Mouse (Mus musculus) brown adipose tissue, adult 24 weeks (tissue): ENCODE results near the gene Snu13. TPM values are rescaled to one million over a fixed set of nuclear protein-coding genes. Genes with fewer than 3 reads are reported as not detected.

Experiments
- H3K27ac ChIP-seq: fragments of 200-500 bp; replicated peaks from 2 replicates; pipeline ENCODE4 v1.5.1; 2012; ENCODE audit warnings: low read depth, mild to moderate bottlenecking, low read length
- H3K4me1 ChIP-seq: fragments of 200-500 bp; 2 replicates; pipeline ENCODE4 v1.6.1; 2012; ENCODE audit warnings: low read length, mixed read lengths; ENCODE audit not compliant: control insufficient read depth, insufficient read depth, insufficient read length
- H3K4me3 ChIP-seq: fragments of 200-500 bp; 2 replicates; pipeline ENCODE4 v1.5.1; 2012; ENCODE audit warnings: low read depth, mild to moderate bottlenecking, low read length, moderate library complexity; ENCODE audit not compliant: insufficient read depth
- polyA plus RNA-seq: library from polyadenylated mRNA; stranded (reverse); fragments of >200 nt; gene quantifications from 2 replicates; pipeline ENCODE4 v1.2.4, GENCODE M21; 2012; ENCODE audit not compliant: missing spikeins, insufficient read depth, insufficient read length

Snu13 gene
- 88.5 and 124 TPM in 2 replicates for polyA plus RNA-seq

GRCm38 (mm10) chr15:82047080-82047883, at the start of gene Snu13:
Gene Snu13 (minus strand): TSS chr15:82047598.
- Histone ChIP-seq H3K4me1 (0 out of 2 replicates have a peak, but pooled peaks cover 2% of the 10 kb centered on the region), H3K27ac (peak within 1 kb of the TSS; percentile 88), H3K4me3 (peak within 1 kb of the TSS; percentile 96)

GRCm38 (mm10) chr15:82091061-82091460, 43.7 kb upstream of the Snu13 start:
- no peak overlapping the region for H3K4me3 ChIP-seq
- H3K27ac ChIP-seq: no peak overlapping the region
- H3K4me1 ChIP-seq: no peaks in the 10 kb centered on the region

DNA sequence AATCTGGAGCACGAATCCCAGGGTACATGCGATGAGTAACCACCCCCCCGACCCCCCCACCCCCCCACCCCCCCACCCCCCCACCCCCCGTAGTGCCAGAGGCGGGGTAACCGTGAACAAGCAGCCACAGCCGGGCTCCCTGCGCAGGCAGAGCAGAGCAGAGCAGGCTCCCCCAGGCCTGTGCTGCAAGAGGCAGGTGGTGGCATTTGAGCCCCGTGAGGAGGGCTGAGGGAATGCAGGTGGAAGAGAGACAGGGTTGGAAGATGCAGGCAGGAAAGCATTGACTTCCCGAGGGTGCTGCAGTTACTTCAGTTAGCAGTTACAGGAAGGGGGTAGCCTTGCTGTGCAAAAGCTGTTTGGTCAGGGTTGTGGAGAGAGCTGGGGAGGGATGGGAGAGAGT, 39.9 kb upstream of the Snu13 start:
- Histone ChIP-seq H3K4me3 (no peak overlapping the region), H3K27ac (no peak overlapping the region), H3K4me1 (no peaks in the 10 kb centered on the region)

DNA sequence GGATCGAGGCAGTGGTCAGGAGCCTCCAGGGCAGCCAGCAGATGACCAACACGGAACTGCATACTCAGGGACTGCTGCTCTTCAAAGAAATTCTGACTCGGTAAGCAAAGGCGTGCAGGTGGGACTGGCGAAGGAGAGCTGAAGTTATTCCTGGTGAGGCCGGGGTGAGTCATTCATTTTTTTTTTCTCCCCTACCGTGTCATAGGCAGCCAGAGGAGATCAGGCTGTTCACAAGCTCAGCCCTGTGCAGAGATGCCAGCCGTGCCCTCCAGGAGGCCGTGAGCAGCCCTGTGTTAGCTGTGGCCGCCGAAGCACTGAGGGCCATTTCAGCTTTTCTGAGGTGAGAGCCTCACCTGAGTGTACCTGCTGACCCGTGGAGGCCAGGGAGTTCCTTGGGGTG, 38.7 kb upstream of the Snu13 start:
- no peak overlapping the region for H3K4me3 ChIP-seq
- no peaks in the 10 kb centered on the region for H3K4me1 ChIP-seq
- H3K27ac ChIP-seq: no peak overlapping the region

DNA sequence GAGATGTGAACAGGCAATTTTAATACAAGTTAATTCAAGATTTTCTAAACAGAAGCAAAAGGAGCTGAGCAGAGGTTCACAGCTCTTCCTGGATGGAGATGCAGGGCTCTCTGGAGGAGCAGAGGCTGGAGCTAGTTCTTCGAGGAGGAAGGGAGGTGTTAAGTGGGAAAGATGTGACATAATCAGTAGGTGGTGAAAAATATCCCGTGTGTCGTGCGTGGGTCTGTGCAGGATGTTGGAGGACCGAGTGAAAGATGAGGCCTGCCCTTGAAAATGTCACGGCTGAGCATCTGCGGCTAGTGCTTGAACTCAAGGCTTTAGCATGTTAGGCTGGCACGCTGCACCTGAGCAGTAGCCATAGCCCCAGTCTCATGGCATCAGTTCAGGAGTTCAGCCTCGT, 38.2 kb upstream of the Snu13 start:
- H3K4me3 ChIP-seq: no peak overlapping the region
- H3K27ac ChIP-seq: no peak overlapping the region
- no peaks in the 10 kb centered on the region for H3K4me1 ChIP-seq

GRCm38 (mm10) chr15:82081161-82081560, 33.8 kb upstream of the Snu13 start:
- Histone ChIP-seq H3K27ac (no peak overlapping the region), H3K4me1 (no peaks in the 10 kb centered on the region), H3K4me3 (no peak overlapping the region)

DNA sequence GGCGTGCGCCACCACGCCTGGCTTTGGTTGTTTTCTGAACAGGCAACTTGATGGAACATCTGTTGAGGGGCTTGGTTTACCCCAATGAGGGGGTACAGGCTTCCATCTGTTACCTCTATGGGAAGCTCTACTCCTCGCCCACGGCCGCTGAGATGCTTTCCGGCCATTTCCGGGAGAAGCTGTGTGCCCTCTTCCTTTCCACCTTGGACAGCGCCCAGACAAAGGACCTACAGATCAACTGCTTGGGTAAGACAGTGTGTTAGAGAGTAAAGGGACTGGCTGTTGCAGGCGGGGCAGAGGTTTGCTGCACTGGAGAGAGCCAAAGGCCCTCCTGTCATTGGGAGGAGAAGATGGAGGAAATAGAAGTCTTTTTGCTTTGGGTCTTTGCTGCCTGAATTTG, 32.5 kb upstream of the Snu13 start:
- Histone ChIP-seq H3K4me3 (no peak overlapping the region), H3K4me1 (no peaks in the 10 kb centered on the region)

DNA sequence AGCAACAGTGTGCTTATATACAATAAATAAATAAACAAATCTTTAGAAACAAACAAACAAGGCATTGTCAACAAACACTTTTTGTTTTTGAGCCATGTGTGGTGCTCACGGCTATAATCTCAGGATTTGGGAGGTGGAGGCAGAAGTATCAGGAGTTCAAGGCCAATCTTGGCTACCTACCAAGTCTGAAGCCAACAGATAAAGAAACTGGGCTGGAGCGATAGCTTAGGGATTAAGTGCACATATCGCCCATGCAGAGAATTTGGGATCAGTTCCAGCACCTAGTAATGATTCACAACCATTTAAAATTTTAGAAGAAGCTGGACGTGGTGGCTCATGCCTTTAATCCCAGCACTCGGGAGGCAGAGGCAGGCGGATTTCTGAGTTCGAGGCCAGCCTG, 26.1 kb upstream of the Snu13 start:
- Histone ChIP-seq H3K4me1 (no peaks in the 10 kb centered on the region), H3K4me3 (no peak overlapping the region), H3K27ac (no peak overlapping the region)

More for the DNA sequence above, 32.5 kb upstream of the Snu13 start:
- H3K27ac ChIP-seq: no peak overlapping the region

DNA sequence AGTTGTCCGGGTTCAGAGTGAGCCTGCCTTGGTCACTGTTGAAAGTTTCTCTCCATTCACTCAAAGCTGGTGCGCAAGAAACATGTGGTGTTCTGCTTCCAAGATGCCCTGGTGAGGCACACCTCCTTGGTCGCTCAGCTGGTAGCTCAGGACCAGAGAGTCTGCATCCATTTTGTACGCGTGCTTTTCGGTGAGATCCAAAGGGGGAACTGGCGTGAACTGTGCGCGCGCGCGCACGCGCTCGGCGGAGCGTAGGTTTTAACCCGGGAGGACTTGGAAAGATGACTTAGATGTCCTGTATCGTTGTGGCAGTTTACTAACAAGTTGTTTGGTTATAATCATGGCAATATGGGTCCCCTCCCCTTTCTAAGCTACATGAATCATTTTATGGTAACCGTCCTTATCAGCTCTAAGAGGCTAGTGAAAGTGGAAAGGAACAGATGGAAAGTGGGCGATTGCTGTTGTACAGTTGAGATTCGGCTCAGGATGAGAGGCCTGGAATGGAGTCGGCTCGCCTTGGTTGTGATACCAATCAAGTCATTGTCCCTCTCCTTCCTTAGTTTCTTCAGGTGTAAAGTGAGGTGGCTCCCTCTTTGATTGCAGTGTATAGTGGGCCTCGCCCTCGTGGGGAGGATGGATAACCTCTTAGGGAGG, 24.5 kb upstream of the Snu13 start:
- no peak overlapping the region for H3K27ac ChIP-seq
- no peaks in the 10 kb centered on the region for H3K4me1 ChIP-seq
- no peak overlapping the region for H3K4me3 ChIP-seq

DNA sequence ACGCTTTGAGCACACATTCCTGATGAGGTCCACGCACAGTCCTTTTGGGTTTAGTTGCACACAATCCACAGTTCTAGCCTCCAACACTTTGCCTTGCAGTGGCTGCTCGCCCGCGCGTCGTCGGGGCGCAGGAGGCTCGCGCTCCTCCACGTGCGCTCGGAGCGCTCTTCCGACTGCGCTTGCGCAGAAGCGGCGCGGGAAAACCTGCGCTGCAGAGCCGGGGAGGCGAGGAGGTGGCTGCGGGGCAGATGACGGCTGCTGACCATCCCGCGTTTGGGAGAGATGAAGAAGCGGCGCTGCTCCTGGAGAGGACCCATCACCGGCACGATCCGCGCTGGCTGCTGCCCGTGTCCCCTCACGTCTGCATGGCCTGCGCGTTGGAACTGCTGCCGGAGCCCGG, 22.5 kb upstream of the Snu13 start, which contains the start of gene Mei1:
Gene Mei1 (plus strand): TSS at position 99 of the 400 bp plus-strand sequence.
- H3K27ac ChIP-seq: no peak within 1 kb of the TSS
- no peak within 1 kb of the TSS for H3K4me3 ChIP-seq
- no peaks in the 10 kb centered on the region for H3K4me1 ChIP-seq

DNA sequence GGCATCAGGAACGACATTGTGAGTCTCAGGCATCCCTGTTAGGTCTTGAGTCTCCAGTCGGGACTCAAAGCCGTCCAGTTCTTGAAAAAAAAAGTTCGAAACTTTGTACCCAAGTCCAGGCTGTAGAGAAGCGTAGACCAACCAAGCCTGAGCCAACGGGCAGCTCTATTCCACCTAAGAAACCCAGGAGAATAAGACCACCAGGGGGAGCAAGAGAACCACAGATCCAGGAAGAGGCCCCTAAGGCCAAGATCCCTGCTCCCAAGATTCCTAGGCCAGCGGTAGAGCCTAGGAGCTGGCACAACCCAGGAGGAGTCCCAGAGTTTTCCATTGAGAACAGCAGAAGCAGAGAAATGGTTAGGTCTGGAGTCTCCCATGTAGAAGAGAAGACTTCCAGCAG, 18.1 kb upstream of the Snu13 start:
- Histone ChIP-seq H3K4me3 (no peak overlapping the region), H3K27ac (no peak overlapping the region), H3K4me1 (no peaks in the 10 kb centered on the region)

GRCm38 (mm10) chr15:82063909-82064308, 16.5 kb upstream of the Snu13 start:
- H3K27ac ChIP-seq: no peak overlapping the region
- H3K4me1 ChIP-seq: no peaks in the 10 kb centered on the region
- H3K4me3 ChIP-seq: no peak overlapping the region

GRCm38 (mm10) chr15:82058719-82059201, 11.4 kb upstream of the Snu13 start, which contains the start of gene 4930407I10Rik:
Gene 4930407I10Rik (plus strand): TSS chr15:82059151.
- no peaks in the 10 kb centered on the region for H3K4me1 ChIP-seq
- no peak within 1 kb of the TSS for H3K4me3 ChIP-seq
- no peak within 1 kb of the TSS for H3K27ac ChIP-seq

DNA sequence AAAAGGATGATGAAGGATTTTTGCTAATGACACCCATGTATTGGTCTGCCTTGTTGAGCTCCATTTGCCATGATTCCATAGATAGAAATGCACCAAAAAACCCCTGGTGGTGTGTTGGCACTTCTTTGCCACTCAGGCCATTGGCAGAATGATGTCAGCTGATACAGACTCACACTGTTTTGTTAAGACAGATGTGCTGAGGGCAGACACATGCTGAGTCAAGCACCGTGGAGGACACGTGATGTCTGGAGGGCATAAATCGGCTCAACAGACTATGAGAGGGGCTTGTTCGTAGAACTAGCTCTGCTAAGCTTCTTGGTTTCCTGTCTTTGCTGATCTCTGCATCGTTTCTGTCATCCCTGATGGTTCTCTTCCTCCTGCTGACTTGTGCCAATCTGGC, 5.1 kb upstream of the Snu13 start:
- Histone ChIP-seq H3K4me3 (no peak overlapping the region), H3K4me1 (no peaks in the 10 kb centered on the region), H3K27ac (no peak overlapping the region)

- Histone ChIP-seq H3K27ac (no peak overlapping the region), H3K4me3 (peak overlapping the region; percentile 96), H3K4me1 (0 out of 2 replicates have a peak, but pooled peaks cover 2% of the 10 kb centered on the region)
These were observed 1.0 kb downstream of the Snu13 start for GRCm38 (mm10) chr15:82046246-82046891.
